Mouse (Mus musculus) myocyte (in vitro differentiated cells): ENCODE measurements at regions not wholly inside any gene's neighbourhood (a gene's known extent, or its start where the extent isn't known, plus 50 kb on each side); places are given as distances from the start of the nearest gene placed in this dataset.

Source experiments
- E2F4 ChIP-seq: IDR thresholded peaks from one replicate; pipeline ENCODE4 v1.6.1; 2011; ENCODE audit warnings: mild to moderate bottlenecking, control low read depth, moderate library complexity; ENCODE audit not compliant: insufficient read depth
- POLR2A ChIP-seq: IDR thresholded peaks from one replicate; pipeline ENCODE4 v1.6.1; 2011; ENCODE audit warnings: low read depth, mild to moderate bottlenecking, control low read depth, moderate library complexity; ENCODE audit not compliant: insufficient read length
- POLR2AphosphoS2 ChIP-seq: IDR thresholded peaks from one replicate; pipeline ENCODE4 v1.6.1; 2011; ENCODE audit warnings: low read depth, control low read depth; ENCODE audit not compliant: insufficient read length

DNA sequence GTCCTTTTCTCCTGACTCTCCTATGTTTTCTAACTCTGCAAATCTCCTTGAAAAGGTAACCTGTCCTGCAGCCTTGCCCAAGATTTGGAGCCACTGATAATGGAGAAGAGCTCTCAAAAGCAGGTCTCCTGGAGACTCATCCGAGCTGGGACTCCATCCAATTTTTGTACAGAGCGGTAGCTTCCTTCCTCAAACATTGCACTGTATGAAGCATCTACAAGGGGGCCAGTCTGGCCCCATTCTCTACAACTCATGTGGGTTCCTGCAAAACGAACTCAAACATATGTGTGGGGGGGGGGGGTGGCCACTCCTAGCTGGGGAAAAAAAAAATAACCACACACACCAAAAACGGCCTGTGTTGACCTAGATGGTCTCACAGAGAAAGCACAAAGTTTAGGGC is 164.4 kb upstream of the Dyrk2 start:
- TF ChIP-seq E2F4 (no peak), POLR2AphosphoS2 (no peak), POLR2A (no peak)
